Mouse (Mus musculus) central nervous system, embryonic 18 days (tissue): ENCODE measurements around the gene Olfr74. TPM values are rescaled to one million over a fixed set of nuclear protein-coding genes. Genes with fewer than 3 reads are reported as not detected.

Source experiments
- polyA plus RNA-seq: library from polyadenylated mRNA; depleted of rRNA; stranded (reverse); fragments of >200 nt; gene quantifications from 2 replicates; pipeline ENCODE4 v1.2.3, GENCODE M21; 2012; rRNA removed

Olfr74 gene
- polyA plus RNA-seq, result not detected in 2 replicates

DNA sequence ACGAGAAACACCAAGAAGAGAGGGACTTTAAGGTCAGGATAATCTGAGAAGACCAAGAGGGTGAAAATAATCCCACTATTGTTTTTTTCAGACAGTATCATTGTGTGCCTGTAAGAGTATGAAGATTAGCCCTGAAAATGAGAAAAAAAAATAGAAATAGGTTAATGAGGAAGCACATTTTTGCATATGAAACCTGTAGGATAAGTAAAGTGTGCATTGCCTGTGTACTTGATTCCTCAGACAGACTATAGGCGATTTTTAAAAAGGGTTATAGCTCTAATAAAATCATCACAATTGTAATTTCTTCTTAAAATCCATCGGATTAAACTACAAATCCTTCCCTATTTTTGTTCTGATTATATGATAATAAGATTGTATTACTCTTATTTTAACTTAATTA is at the start of gene Olfr74:
Olfr74 (minus strand) TSS at position 101 of the 400 bp plus-strand sequence.

DNA sequence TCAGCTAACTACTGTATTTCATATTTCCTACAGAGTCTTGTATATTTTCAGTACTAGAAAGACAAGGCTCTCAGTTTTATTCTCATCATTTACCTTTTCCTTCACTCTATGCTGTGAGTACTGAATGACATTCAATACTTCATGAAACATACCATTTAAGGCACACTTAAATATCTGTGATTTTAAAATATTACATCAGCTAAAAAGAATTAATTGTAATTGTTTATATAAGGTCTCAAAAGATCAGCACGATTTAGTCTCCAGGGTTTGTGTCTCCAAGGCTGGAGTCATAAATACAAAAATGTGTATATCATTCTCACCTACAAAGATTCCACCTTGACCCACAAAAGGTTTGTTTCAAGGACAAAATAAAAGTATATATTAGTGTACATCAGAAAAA is 48.0 kb upstream of the Olfr74 start, which contains the start of gene Olfr1161:
Olfr1161 (plus strand) TSS at position 301 of the 400 bp plus-strand sequence.

DNA sequence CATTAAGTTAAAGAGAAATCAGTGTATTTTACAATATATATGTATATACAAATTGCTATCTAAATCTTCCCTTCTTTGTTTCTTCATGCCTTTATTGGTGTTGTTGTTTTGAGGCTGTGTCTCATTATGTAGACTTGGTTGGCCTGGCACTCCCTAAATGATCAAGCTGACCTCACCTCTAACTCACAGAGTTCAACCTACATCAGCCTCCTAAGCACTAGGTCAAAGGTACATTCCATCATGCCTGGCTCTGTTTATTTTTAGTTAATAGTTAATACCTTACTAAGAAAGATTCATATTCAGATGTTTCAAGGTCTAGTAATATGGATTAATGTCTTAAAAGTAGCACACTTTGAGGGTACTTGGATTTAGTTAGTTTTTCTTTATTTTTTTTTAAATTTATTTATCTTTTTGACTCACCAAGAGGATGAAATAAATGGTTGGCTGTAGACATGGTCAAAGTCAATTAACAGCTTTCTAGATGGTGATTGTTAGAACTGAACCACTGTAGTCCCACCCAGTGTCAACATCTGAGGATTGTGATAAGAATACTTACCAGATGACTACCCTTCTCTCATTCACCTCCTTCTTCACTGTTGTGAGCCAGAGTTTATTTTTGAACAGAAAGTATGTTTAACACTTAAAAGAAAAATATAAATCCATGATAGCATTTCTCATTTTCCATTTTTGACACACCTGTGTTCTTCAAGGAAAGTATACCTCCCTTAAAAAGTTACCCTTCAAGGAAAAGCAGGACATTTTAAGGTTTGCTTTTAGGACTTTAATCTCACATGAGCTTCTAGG is 33.3 kb upstream of the Olfr74 start, which contains the start of gene Olfr1160:
Olfr1160 (minus strand) TSS at position 754 of the 804 bp plus-strand sequence.

DNA sequence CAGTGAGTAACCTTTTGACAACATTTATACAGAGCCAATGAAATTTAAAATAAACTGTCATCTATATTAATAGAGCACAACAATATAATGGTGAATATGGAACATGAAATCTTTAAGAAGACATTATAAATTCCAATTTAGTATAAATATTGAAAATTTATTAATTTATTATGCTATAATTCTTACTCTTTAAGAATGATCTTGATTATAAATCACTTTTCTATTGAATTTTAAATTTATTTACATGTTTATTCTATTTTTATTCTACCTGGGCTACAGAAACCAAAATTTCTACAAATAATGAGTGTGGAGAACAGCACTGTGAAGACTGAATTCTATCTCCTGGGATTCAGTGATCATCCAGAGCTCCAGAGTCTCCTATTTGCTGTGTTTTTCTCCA is 15.3 kb upstream of the Olfr74 start, which contains the start of gene Olfr1158:
Olfr1158 (plus strand) TSS at position 301 of the 400 bp plus-strand sequence.

DNA sequence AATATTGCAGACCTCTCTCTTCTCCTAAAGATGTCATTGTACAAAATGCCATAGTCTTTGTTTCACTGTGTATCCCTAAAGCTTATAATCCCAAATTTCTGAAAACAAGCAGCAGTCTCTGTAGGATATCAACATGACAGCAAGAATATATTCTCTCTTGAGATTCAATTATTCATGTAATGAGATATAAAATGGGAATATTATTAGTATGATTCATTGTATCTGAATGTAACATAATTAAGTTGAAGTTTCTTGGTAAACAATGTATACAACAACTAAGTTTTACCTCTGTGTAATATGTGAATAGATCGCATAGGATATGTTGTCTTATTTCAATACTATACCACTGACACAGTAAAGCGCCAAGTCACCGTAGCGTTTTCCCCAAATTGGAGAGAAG is 6.3 kb downstream of the Olfr74 start, which contains the start of gene Olfr1157:
Olfr1157 (minus strand) TSS at position 101 of the 400 bp plus-strand sequence.

DNA sequence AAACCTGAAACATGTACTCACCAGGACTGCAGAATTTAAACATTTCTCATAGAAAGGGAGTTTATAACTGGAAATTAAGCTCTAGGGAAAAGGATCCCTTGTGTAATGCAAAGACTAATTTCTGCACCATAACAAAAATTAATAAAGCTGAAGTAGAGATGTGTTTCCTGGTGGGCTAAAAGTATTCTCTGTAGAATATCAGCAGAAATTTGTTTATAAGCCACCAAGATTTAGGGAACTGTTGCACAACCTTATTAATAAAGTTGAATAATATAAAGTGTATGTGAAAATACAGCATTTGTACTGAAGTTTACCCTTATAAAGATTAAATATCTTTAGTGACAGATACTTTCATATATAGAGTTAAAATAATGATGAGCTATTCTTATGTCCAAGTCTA is 21.5 kb downstream of the Olfr74 start, which contains the start of gene Olfr1156:
Olfr1156 (minus strand) TSS at position 101 of the 400 bp plus-strand sequence.

DNA sequence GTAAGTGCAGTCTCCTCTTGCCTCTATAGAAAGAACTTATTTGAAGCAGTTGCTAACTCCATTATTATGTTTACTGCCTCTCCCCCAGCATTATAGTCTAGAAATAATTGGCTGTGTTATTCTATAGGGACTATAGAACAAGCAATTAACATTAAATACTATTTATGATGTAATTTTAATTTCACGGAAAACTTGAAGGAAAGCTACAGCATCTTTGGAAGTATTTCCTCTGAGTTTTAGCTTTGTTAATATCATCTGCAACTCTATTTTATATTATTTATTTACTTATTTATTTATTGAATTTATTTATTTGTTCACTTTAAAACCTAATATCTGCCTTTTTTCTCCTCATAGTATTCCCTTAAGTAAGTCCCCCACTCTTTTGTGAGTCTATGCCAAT is 29.4 kb downstream of the Olfr74 start, which contains the start of gene Olfr1155:
Olfr1155 (minus strand) TSS at position 101 of the 400 bp plus-strand sequence.

Other genes starting within 250 kb of the Olfr74 start
- gene Olfr1138, start 234.7 kb downstream of the Olfr74 start, polyA plus RNA-seq, result not detected in 2 replicates
- 0.11 TPM in 1 of 2 replicates, not detected in the other for gene Olfr1140, start 230.9 kb downstream of the Olfr74 start, polyA plus RNA-seq
- gene Olfr1141, start 220.7 kb downstream of the Olfr74 start, polyA plus RNA-seq, result not detected in 2 replicates
- not detected in 2 replicates for gene Olfr152, start 195.2 kb downstream of the Olfr74 start, polyA plus RNA-seq
- not detected in 2 replicates for gene Olfr1143, start 174.1 kb downstream of the Olfr74 start, polyA plus RNA-seq
- not detected in 2 replicates for gene Olfr1145, start 164.8 kb downstream of the Olfr74 start, polyA plus RNA-seq
- gene Olfr1148, start 144.1 kb downstream of the Olfr74 start, polyA plus RNA-seq, result not detected in 2 replicates
- gene Olfr1150-ps1, start 130.7 kb downstream of the Olfr74 start, polyA plus RNA-seq, result not detected in 2 replicates
- gene Olfr1151, start 118.8 kb downstream of the Olfr74 start, polyA plus RNA-seq, result not detected in 2 replicates
- gene Olfr1152, start 108.2 kb downstream of the Olfr74 start, polyA plus RNA-seq, result not detected in 2 replicates
- not detected in 2 replicates for gene Olfr1153, start 79.7 kb downstream of the Olfr74 start, polyA plus RNA-seq
- gene Olfr1154, start 69.5 kb downstream of the Olfr74 start, polyA plus RNA-seq, result not detected in 2 replicates
- not detected in 2 replicates for gene Olfr1155, start 29.5 kb downstream of the Olfr74 start, polyA plus RNA-seq
- not detected in 2 replicates for gene Olfr1156, start 21.6 kb downstream of the Olfr74 start, polyA plus RNA-seq
- gene Olfr1157, start 6.4 kb downstream of the Olfr74 start, polyA plus RNA-seq, result not detected in 2 replicates
- gene Olfr1158, start 15.4 kb upstream of the Olfr74 start, polyA plus RNA-seq, result not detected in 2 replicates
- gene Olfr1160, start 33.6 kb upstream of the Olfr74 start, polyA plus RNA-seq, result not detected in 2 replicates
- not detected in 2 replicates for gene Olfr1161, start 48.1 kb upstream of the Olfr74 start, polyA plus RNA-seq
- not detected in 2 replicates for gene Olfr73, start 63.0 kb upstream of the Olfr74 start, polyA plus RNA-seq
- gene Olfr1162, start 76.5 kb upstream of the Olfr74 start, polyA plus RNA-seq, result not detected in 2 replicates
- not detected in 2 replicates for gene Olfr1163, start 97.2 kb upstream of the Olfr74 start, polyA plus RNA-seq
- gene Olfr1164, start 119.3 kb upstream of the Olfr74 start, polyA plus RNA-seq, result not detected in 2 replicates
- not detected in 2 replicates for gene Olfr1166, start 153.6 kb upstream of the Olfr74 start, polyA plus RNA-seq
- not detected in 2 replicates for gene Olfr1167, start 180.5 kb upstream of the Olfr74 start, polyA plus RNA-seq
- not detected in 2 replicates for gene Olfr1168, start 207.2 kb upstream of the Olfr74 start, polyA plus RNA-seq